Mouse (Mus musculus) olfactory bulb, adult 2 months (tissue): ENCODE measurements around the gene Spata2.

ENCODE experiments used
- CTCF ChIP-seq: fragments of 200-500 bp; IDR thresholded peaks from 2 replicates; pipeline ENCODE4 v1.5.1; 2012; ENCODE audit warnings: low read depth, mild to moderate bottlenecking, low read length, moderate library complexity; ENCODE audit not compliant: insufficient read depth
- POLR2A ChIP-seq: fragments of 200-500 bp; IDR thresholded peaks from 2 replicates; pipeline ENCODE4 v1.6.1; 2012; ENCODE audit warnings: mild to moderate bottlenecking, low read depth, low read length, moderate library complexity; ENCODE audit not compliant: insufficient read depth

- TF ChIP-seq CTCF (no peak), POLR2A (no peak)
Observed at GRCm38 (mm10) chr2:167507719-167508385, 15.2 kb upstream of the Spata2 start.
